Mouse (Mus musculus): ENCODE measurements at regions not wholly inside any gene's neighbourhood (a gene's known extent, or its start where the extent isn't known, plus 50 kb on each side); places are given as distances from the start of the nearest gene placed in this dataset.

DNA sequence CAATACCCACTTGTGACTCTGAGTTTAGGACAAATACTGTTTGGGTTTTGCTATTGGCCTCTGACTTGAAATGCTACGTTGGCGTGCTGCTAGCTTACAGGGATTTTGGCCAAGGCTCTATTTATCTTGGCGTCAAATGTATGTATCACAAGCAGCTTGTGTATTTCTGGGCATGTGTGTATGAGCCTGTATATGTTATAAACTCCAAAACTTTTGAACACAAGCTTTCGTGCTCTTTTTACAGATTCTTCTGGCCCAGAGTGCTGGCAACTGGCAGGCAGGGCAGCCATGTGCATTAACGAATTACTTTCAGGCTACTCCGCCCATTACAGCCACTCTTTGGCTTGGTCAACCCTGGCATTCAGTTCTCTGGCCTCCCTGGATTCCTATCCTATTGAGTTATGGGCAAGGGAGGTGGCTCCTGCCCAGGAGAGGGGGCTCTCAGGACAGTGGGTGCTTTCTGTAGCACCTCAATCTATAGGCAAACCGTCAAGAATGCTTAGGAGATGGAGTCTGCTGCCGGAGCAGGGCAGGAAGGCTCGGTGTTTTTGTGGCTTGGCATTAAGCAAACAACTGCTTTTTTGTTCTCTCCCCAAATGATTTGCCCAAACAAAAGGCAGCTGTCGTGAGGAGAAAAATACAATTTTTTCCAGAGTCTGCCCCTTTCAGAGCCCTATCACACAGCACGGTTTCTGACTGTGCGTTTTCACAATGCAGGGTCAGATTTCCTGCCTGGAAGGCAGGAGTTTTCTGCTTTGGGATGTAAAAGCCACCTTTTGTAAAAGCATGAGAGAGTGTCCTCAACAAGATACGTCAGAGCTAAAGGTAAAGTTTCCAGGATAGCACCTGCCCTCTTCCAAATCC lies 465.0 kb downstream of the Ccdc171 start:
- no peak for TF ChIP-seq CTCF (IDR thresholded peaks at IDR 0.05; ENCODE audit: borderline replicate concordance, control insufficient read depth, extremely low read depth, insufficient read depth, low read length, poor library complexity)
- no peak for TF ChIP-seq POLR2A (IDR thresholded peaks at IDR 0.05; ENCODE audit: control insufficient read depth, extremely low read depth, insufficient read depth, low read length, poor library complexity)

Data from thymus, adult 2 months (tissue).